Mouse (Mus musculus): ENCODE data around the gene Smad9.

DNA sequence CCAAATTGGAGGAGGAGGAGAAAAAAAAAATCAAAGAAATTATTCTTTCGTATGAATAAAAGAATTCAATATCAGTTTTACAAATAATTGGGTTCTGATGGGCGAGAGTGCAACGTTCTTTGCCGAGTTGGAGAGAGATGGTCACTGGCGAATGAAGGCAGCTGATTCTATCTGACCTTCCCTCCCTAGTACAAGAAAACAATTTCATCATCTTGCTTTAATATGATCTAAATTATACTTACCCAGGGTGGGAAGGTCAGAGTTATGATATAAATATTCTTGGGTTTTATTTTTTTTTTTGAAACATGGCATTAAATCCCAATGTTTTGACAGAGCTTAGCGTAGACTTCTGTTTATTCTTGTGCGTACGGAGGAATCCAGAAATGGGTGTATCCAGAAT, 2.1 kb downstream of the Smad9 start:
- TF ChIP-seq CTCF (conservative IDR thresholded peaks at IDR 0.05; ENCODE audit: insufficient read depth, insufficient read length, low read depth, low read length) (no peak), POLR2A (IDR thresholded peaks at IDR 0.05; ENCODE audit: low read depth, low read length) (no peak)

Measured in kidney, adult 2 months (tissue).